Mouse (Mus musculus): ENCODE measurements around the gene Casc3. TPM values are rescaled to one million over a fixed set of nuclear protein-coding genes. Genes with fewer than 3 reads are reported as not detected.

The Casc3 gene
- polyA plus RNA-seq, 1 experiment = 47.4 TPM

GRCm38 (mm10) chr11:98837917-98838316, 33.2 kb downstream of the Casc3 start:
- Histone ChIP-seq H3K4me3 (ENCODE audit: insufficient read depth, low read length) (peak overlapping the region; percentile 81), H3K4me1 (ENCODE audit: control insufficient read depth, insufficient read depth, low read length) (peaks cover 7% of the 10 kb centered on the region; the same call in 1 of the 2 replicates), H3K27ac (ENCODE audit: insufficient read depth, low read length) (peak overlapping the region; percentile 7; the same call in 1 of the 2 replicates)
- 0 out of 2 replicates have a peak, but pooled peaks have one; percentile 13 for TF ChIP-seq POLR2A (IDR thresholded peaks at IDR 0.05; ENCODE audit: extremely low read depth, insufficient read depth, low read length)
- TF ChIP-seq CTCF (IDR thresholded peaks at IDR 0.05; ENCODE audit: extremely low read depth, insufficient read depth, low read length) = no peak

GRCm38 (mm10) chr11:98838512-98838911, 33.8 kb downstream of the Casc3 start:
- TF ChIP-seq CTCF (IDR thresholded peaks at IDR 0.05; ENCODE audit: extremely low read depth, insufficient read depth, low read length) = no peak
- TF ChIP-seq POLR2A (IDR thresholded peaks at IDR 0.05; ENCODE audit: extremely low read depth, insufficient read depth, low read length) = 0 out of 2 replicates have a peak, but pooled peaks have one; percentile 12
- peak overlapping the region; percentile 7; the same call in 1 of the 2 replicates for H3K27ac ChIP-seq (ENCODE audit: insufficient read depth, low read length)
- H3K4me3 ChIP-seq (ENCODE audit: insufficient read depth, low read length) = peak overlapping the region; percentile 81
- peaks cover 7% of the 10 kb centered on the region; the same call in 1 of the 2 replicates for H3K4me1 ChIP-seq (ENCODE audit: control insufficient read depth, insufficient read depth, low read length)

GRCm38 (mm10) chr11:98839402-98839801, 34.7 kb downstream of the Casc3 start:
- Histone ChIP-seq H3K4me3 (ENCODE audit: insufficient read depth, low read length) (peak overlapping the region; percentile 81), H3K27ac (ENCODE audit: insufficient read depth, low read length) (no peak overlapping the region), H3K4me1 (ENCODE audit: control insufficient read depth, insufficient read depth, low read length) (peaks cover 6% of the 10 kb centered on the region; the same call in 1 of the 2 replicates)
- TF ChIP-seq CTCF (IDR thresholded peaks at IDR 0.05; ENCODE audit: extremely low read depth, insufficient read depth, low read length) = no peak
- no peak for TF ChIP-seq POLR2A (IDR thresholded peaks at IDR 0.05; ENCODE audit: extremely low read depth, insufficient read depth, low read length)

GRCm38 (mm10) chr11:98839897-98840296, 35.2 kb downstream of the Casc3 start:
- Histone ChIP-seq H3K4me3 (ENCODE audit: insufficient read depth, low read length) (no peak overlapping the region; the same call in 1 of the 2 replicates), H3K4me1 (ENCODE audit: control insufficient read depth, insufficient read depth, low read length) (peaks cover 5% of the 10 kb centered on the region; the same call in 1 of the 2 replicates), H3K27ac (ENCODE audit: insufficient read depth, low read length) (no peak overlapping the region)
- TF ChIP-seq CTCF (IDR thresholded peaks at IDR 0.05; ENCODE audit: extremely low read depth, insufficient read depth, low read length) (no peak), POLR2A (IDR thresholded peaks at IDR 0.05; ENCODE audit: extremely low read depth, insufficient read depth, low read length) (no peak)

GRCm38 (mm10) chr11:98846016-98846415, 41.3 kb downstream of the Casc3 start:
- 0 out of 2 replicates have a peak, but pooled peaks cover 2% of the 10 kb centered on the region for H3K4me1 ChIP-seq (ENCODE audit: control insufficient read depth, insufficient read depth, low read length)
- TF ChIP-seq POLR2A (IDR thresholded peaks at IDR 0.05; ENCODE audit: extremely low read depth, insufficient read depth, low read length) = 0 out of 2 replicates have a peak, but pooled peaks have one; percentile 8
- no peak for TF ChIP-seq CTCF (IDR thresholded peaks at IDR 0.05; ENCODE audit: extremely low read depth, insufficient read depth, low read length)
- no peak overlapping the region for H3K4me3 ChIP-seq (ENCODE audit: insufficient read depth, low read length)
- no peak overlapping the region for H3K27ac ChIP-seq (ENCODE audit: insufficient read depth, low read length)

GRCm38 (mm10) chr11:98846865-98847604, 42.3 kb downstream of the Casc3 start:
- 0 out of 2 replicates have a peak, but pooled peaks cover 2% of the 10 kb centered on the region for H3K4me1 ChIP-seq (ENCODE audit: control insufficient read depth, insufficient read depth, low read length)
- no peak overlapping the region for H3K4me3 ChIP-seq (ENCODE audit: insufficient read depth, low read length)
- H3K27ac ChIP-seq (ENCODE audit: insufficient read depth, low read length) = no peak overlapping the region
- no peak for TF ChIP-seq CTCF (IDR thresholded peaks at IDR 0.05; ENCODE audit: extremely low read depth, insufficient read depth, low read length)
- no peak for TF ChIP-seq POLR2A (IDR thresholded peaks at IDR 0.05; ENCODE audit: extremely low read depth, insufficient read depth, low read length)

GRCm38 (mm10) chr11:98849196-98849894, 44.6 kb downstream of the Casc3 start:
- Histone ChIP-seq H3K4me3 (ENCODE audit: insufficient read depth, low read length) (no peak overlapping the region), H3K4me1 (ENCODE audit: control insufficient read depth, insufficient read depth, low read length) (0 out of 2 replicates have a peak, but pooled peaks cover 2% of the 10 kb centered on the region)
- no peak for TF ChIP-seq CTCF (IDR thresholded peaks at IDR 0.05; ENCODE audit: extremely low read depth, insufficient read depth, low read length)
- TF ChIP-seq POLR2A (IDR thresholded peaks at IDR 0.05; ENCODE audit: extremely low read depth, insufficient read depth, low read length) = no peak

GRCm38 (mm10) chr11:98850100-98851093, 45.7 kb downstream of the Casc3 start:
- Histone ChIP-seq H3K4me1 (ENCODE audit: control insufficient read depth, insufficient read depth, low read length) (0 out of 2 replicates have a peak, but pooled peaks cover 2% of the 10 kb centered on the region), H3K27ac (ENCODE audit: insufficient read depth, low read length) (peak overlapping the region; percentile 53; the same call in 1 of the 2 replicates), H3K4me3 (ENCODE audit: insufficient read depth, low read length) (no peak overlapping the region; the same call in 1 of the 2 replicates)
- TF ChIP-seq CTCF (IDR thresholded peaks at IDR 0.05; ENCODE audit: extremely low read depth, insufficient read depth, low read length) = no peak
- no peak for TF ChIP-seq POLR2A (IDR thresholded peaks at IDR 0.05; ENCODE audit: extremely low read depth, insufficient read depth, low read length)

More at GRCm38 (mm10) chr11:98849196-98849894, 44.6 kb downstream of the Casc3 start:
- H3K27ac ChIP-seq (ENCODE audit: insufficient read depth, low read length) = no peak overlapping the region

All from cortical plate, adult 2 months (tissue).